Mouse (Mus musculus) spleen, postnatal 36 days (tissue): ENCODE results near the gene Treml2.
"Not testable (repeated sequence)": the region's sequence is repeated elsewhere in the genome, so short reads cannot be mapped to it uniquely, and the experiment has no call there.

Source experiments
- DNase-seq, 2 experiments: peaks; one replicate each; pipeline ENCODE4 v3.0.0; 2022; ENCODE audit warnings: low spot score in 2 of 2, mixed read lengths in 1 of 2

Gene Treml2

DNA sequence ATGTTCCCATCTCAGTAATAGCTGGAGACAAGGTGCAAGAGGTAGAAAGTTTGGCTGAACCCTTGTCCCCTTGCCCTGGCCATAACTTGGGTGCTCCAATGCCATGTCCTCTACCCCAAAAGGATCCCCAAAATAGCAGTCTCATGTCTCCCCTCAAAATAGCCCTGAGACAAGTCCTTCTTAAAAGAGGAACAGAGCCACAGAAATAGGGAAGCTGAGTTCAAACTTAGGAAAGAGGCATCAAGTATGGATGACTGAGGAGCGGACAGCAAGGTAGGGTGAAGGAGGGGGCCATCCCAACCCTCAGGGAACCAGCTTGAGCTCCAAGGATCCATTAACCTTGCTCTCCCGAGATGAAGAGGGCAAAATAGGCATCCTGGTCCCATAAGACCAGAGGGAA lies 48.0 kb downstream of the Treml2 start:
- DNase-seq: no peak

GRCm38 (mm10) chr17:48350681-48351193 lies 51.4 kb downstream of the Treml2 start:
- no peak for DNase-seq

DNA sequence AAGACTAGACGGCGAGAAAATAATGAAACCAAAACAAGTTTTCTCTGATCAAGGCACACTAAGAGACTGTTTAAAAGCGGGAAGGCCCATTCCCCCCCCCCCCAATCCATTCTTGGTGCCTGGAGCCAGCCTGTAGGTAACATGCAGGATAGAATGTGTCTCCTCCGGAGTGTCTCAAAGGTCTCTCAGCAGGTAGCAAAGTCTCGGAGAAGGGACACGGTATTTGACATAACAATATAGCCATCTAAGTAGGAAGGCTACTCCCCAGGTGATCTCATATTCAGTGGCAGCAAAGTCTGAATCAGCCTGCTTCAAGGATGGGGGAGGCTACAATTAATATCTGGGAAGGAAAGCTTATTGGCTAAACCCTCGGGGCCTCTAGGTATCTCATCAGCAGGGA lies 53.7 kb downstream of the Treml2 start:
- DNase-seq: not testable (repeated sequence)

DNA sequence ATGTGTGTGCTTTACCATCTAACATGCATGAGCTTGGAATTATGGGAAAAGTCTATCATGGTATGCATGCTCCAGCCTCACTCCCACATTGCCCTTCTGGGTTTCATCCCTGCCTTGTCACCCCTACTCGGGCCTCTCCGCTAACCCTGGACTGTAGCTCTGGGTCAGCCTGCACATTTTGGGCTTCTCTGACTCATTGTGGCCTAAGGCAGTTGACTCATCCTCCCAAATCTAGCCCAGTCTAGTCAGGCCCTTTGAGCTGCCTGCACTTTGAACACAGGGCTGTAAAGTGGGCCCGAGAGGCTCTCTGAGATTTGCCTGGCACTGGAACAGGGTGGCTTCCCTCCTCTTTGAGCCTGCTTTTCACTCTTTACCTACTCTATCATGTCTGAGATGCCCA lies 56.5 kb downstream of the Treml2 start:
- DNase-seq: no peak

- DNase-seq: no peak
Observed at GRCm38 (mm10) chr17:48357892-48358291, 58.6 kb downstream of the Treml2 start.

DNA sequence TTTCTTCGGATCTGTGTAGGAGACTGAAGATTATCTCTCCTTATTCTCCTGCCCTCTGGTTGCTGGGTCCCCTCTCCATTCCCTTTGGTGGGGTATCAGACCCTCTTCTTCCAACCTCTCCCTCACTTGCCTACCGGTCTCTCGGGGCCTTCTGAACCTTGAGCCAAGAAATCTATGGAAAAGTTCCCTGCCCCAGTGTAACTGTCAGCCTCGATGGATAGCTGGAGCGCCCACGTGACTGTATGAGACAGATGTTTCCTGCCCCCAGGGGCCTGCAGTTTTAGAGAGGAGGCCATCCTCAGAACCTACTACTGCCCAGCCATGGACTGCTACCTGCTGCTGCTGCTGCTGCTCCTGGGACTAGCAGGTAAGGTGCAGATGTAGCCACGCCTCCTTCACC lies 60.3 kb downstream of the Treml2 start, which contains the start of gene Treml1:
TSS of gene Treml1 (plus strand) at position 301 of the 400 bp plus-strand sequence.
- no peak for DNase-seq

GRCm38 (mm10) chr17:48360462-48360861 lies 61.2 kb downstream of the Treml2 start:
- no peak for DNase-seq
